Mouse (Mus musculus) thymus, postnatal 14 days (tissue): Measurements from ENCODE around the gene Trip10.

Experiments used
- DNase-seq: peaks from one replicate; pipeline ENCODE4 v3.0.0; 2021

Gene Trip10

GRCm38 (mm10) chr17:57295935-57296334, 46.7 kb downstream of the Trip10 start:
- DNase-seq = no peak

GRCm38 (mm10) chr17:57297040-57297439, 47.8 kb downstream of the Trip10 start:
- no peak for DNase-seq

GRCm38 (mm10) chr17:57305593-57305992, 56.3 kb downstream of the Trip10 start:
- DNase-seq = peak; percentile 49

GRCm38 (mm10) chr17:57307074-57307473, 57.8 kb downstream of the Trip10 start:
- no peak for DNase-seq

GRCm38 (mm10) chr17:57311801-57312200, 62.5 kb downstream of the Trip10 start:
- DNase-seq = no peak
